Mouse (Mus musculus): ENCODE data around the gene Faap24.

Faap24 gene

DNA sequence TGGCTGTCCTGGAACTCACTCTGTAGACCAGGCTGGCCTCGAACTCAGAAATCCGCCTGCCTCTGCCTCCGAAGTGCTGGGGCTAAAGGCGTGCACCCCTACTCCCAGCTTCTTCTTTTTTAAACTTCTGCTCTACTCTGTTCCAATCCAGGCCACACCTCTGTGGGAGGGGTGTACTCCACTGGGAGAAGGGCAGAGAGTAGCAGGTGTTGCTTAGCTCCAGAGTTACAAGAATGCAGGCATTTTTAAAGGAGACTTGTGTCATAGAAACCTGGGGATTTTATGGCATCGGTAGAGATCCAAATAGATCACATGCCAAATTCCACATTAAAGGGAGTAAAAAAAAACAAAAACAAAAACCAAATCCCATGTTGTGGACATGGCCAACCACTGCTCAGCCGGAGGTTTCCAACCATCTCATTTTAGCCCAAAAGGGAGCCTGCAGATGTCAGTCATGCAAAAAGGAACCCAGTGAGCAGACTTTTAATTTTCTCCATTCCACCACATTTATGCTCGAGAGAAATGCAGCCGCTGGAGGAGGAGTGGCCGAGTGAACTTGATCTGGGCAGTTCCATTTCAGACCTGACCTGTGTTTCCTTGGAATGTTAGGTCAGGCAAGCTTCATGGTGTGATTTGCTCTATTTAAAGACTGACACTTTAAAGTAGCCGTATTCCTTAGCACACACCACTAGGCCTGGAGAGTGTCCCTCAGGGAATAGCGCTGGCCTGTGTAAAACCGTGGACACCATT, 31.3 kb downstream of the Faap24 start:
- no peak for DNase-seq (ENCODE audit: low spot score in 2 of 2)

DNA sequence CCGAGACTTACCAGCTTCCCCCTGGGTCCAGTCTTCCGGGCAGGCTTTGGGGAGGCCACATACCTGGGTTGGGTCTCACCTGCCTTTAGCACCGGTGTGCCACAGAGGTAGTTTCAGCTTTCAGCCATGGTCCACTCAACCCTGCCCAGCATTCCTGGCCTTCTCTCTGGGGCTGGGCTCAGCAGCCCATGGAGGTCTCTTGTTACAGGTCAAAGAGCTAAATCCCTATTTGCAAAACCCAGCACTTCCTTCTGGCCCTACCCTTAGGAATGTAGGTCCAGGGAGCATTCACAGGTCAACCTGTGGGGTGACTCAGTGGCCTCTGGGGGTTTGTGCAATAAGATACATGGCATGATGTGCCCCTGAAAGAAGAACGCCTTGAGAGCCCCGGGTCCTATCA, 33.8 kb downstream of the Faap24 start:
- no peak for DNase-seq (ENCODE audit: low spot score in 2 of 2)

DNA sequence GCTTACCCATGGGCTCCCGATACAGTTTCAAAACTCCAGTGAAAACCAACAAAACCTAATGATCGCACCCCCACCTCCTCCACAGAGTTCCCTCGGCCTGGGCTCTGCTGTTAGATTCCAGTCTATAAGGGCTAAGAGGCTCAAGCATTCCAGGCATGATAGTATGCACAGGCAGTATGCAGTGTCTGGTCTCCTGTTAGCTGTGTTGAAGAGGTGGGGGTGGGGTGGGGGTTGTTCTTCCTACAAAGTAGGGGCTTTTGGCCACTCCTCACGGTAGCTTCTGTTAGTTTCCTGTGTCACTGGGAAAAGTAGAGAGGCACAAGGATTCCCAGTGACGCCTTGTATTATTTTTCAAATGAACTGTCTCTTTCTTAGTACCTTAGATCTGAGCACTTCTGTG, 34.4 kb downstream of the Faap24 start:
- no peak for DNase-seq (ENCODE audit: low spot score in 2 of 2)

- DNase-seq (ENCODE audit: low spot score in 2 of 2) = no peak
These were observed 39.0 kb downstream of the Faap24 start for GRCm38 (mm10) chr7:35357621-35358020.

DNA sequence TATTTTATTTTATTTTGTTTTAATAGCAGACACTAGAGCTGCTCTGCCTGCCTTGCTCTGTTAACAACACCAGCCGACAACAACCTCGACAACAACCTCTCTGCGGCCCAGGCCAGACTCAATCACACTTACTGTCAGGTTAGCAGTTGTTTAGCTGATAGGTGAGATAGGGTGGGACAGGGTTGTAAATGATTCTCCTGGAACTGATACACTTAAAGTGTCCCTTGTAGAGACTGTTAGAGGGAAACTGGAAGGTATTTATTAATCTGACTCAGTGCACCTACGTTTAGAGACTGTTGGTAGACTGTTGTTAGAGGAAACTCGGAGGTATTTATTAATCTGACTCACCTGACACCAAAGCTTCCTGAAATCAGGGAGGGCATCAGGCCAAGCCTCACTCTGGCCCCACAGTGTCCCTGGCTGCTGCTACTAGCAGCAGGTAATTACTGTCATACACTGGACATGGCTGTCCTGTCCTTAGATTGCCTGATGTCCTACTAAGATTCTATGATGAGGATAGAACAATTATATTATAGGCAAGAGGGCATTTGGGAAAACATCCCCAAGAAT, 41.2 kb downstream of the Faap24 start:
- no peak for DNase-seq (ENCODE audit: low spot score in 2 of 2)

GRCm38 (mm10) chr7:35353306-35353705, 43.3 kb downstream of the Faap24 start:
- no peak for DNase-seq (ENCODE audit: low spot score in 2 of 2)

DNA sequence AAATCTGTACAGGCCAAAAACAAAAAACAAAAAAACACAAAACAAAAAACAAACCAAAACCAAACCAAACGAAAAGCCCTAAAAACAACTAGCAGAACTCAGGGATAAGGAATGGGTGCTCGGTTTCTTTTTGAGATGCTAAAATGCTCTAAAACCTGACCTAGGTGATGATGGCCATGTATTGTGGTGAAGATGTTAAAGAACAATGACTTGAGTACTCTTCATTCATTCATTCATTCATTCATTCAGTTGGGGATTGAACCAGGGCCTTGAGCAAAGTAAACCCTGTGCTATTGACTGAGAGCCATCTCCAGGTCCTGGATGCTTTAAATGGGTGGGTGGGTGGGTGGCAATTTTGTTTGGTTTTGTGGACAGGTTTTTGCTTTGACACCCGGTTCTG, 45.5 kb downstream of the Faap24 start:
- no peak for DNase-seq (ENCODE audit: low spot score in 2 of 2)

- DNase-seq (ENCODE audit: low spot score in 2 of 2) = no peak
These were observed 46.6 kb downstream of the Faap24 start for GRCm38 (mm10) chr7:35349886-35350684.

DNA sequence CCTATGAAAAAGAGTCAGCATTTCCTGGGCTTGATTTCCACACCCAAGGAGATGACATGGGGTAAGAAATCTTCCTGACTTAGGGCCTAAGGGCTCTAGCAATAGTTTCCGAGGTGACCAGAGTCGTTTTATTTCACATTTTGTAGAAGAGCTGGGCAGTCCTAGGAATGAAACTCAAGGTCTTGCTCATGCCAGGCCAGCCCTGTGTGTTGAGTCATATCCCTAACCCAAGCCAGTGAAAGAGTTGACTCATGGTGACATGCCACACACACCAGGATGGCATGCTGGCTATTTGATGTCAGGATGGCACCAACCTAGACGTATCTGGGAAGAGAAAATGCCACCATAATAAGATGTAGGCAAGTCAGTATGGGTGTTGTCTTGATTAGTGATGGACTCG, 47.6 kb downstream of the Faap24 start:
- DNase-seq (ENCODE audit: low spot score in 2 of 2) = no peak

- DNase-seq (ENCODE audit: low spot score in 2 of 2) = no peak
These were observed 48.5 kb downstream of the Faap24 start for GRCm38 (mm10) chr7:35347918-35348700.

DNA sequence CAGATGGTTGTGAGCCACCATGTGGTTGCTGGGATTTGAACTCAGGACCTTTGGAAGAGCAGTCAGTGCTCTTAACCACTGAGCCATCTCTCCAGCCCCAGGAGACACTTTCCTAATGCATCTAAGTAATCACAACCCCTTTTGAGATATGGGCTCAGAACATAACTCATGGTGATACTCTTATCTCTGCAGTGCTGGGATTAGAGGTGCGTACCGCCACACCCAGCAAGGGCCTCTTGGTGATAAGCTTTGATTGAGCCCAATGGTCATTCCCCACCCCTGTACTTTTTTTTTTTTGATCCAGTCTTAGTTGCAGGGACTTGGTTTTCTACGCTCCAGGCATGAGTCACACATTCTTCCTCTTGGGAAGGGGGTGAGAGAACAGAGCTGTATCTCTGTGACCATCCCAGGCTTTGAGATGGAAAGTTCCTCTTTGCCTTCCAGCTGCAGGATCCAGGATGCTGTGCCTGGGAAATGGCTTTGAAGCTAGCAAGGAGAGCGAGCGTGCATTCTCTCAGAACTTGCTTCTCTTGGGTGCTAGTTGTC, 51.8 kb downstream of the Faap24 start:
- no peak for DNase-seq (ENCODE audit: low spot score in 2 of 2)

DNA sequence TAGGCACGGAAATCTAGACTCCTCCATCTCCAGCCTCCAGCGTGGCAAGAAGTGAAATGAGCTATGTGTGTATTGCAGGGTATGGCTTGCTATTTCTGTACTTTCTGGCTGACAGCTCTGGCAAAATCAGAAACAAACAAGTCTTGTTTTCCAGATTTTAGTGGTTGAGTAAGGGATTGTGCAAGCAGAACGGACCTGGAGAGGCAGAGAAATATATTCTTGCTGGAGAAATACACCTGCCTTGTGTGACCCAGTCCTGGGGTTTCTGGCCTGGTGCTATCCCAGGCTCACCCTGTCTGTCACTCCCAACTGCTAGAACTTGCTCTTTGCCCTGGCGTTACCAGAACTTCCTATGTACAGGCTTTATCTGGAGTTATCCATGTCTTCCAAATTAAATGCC, 54.1 kb downstream of the Faap24 start:
- no peak for DNase-seq (ENCODE audit: low spot score in 2 of 2)

All from spleen, postnatal 10 days (tissue).